Mouse (Mus musculus): Measurements from ENCODE around the gene Bcl2. TPM values are rescaled to one million over a fixed set of nuclear protein-coding genes. Genes with fewer than 3 reads are reported as not detected.
A peak's percentile ranks its signal among the peaks of the same experiment; 100 is the strongest.
"Not testable (repeated sequence)": the region's sequence is repeated elsewhere in the genome, so short reads cannot be mapped to it uniquely, and the experiment has no call there.

Bcl2 gene
- polyA plus RNA-seq, 1 experiment from 2014 or later, result 23.4 TPM

DNA sequence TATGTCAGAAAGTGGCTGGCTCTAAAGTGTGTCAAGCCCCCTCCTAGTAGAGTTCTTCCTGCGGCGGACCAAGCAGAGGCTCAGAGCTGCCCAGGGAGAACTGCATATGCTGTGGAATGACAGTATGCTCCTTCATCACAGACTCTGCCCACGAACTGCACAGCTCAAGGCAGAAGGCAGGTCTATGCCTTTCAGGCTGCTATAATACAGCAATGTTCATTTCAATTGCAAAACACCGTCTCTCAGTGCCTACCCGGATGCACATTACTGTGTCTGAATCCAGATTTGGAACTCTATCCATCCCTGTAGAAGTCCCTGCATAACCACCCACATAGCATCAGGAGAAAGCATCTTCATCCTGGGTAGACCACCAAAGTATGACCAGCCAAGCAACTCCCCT lies 25.7 kb upstream of the Bcl2 start:
- no peak for ATAC-seq (ENCODE audit: insufficient number of reproducible peaks, low FRiP score, low TSS enrichment, low read depth)

DNA sequence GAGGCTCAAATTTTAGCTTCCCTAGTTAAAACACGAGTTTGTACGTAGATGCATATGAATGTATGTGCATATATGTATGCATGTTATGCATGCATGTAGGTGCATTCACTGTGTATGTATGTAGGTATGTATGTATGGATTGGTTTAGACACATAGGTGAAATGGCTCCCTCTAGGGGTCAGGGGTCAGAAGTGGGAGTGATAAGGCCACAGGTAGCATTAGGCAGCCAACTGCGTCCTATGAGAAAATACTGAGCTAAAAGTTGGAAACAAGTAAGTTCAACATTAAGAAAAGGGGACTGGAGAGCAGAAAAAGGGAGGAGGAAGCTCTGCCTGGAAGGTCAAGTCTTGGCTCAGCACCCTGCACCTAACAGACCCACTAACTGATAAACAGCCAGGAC lies 24.0 kb upstream of the Bcl2 start:
- Histone ChIP-seq H3K27ac (replicated peaks) (no peak overlapping the region), H3K36me3 (peaks cover 18% of the 10 kb centered on the region), H3K4me3 (replicated peaks) (no peak overlapping the region), H3K9me3 (replicated peaks) (no peaks in the 10 kb centered on the region), H3K9ac (no peak overlapping the region), H3K27me3 (no peaks in the 10 kb centered on the region), H3K4me1 (no peaks in the 10 kb centered on the region), H3K4me2 (replicated peaks) (no peak overlapping the region)
- 81% methylated on average over 3 of the region's 3 CpGs for WGBS
- no peak for ATAC-seq (ENCODE audit: insufficient number of reproducible peaks, low FRiP score, low TSS enrichment, low read depth)

More for the DNA sequence above, 25.7 kb upstream of the Bcl2 start:
- H3K4me1 ChIP-seq, result no peaks in the 10 kb centered on the region
- 85% methylated on average over 5 of the region's 5 CpGs for WGBS
- no peak overlapping the region for H3K9ac ChIP-seq
- H3K4me3 ChIP-seq (replicated peaks), result no peak overlapping the region
- H3K27ac ChIP-seq (replicated peaks), result no peak overlapping the region
- H3K4me2 ChIP-seq (replicated peaks), result no peak overlapping the region
- H3K9me3 ChIP-seq (replicated peaks), result no peaks in the 10 kb centered on the region
- H3K27me3 ChIP-seq, result no peaks in the 10 kb centered on the region
- 0 out of 2 replicates have a peak, but pooled peaks cover 8% of the 10 kb centered on the region for H3K36me3 ChIP-seq

DNA sequence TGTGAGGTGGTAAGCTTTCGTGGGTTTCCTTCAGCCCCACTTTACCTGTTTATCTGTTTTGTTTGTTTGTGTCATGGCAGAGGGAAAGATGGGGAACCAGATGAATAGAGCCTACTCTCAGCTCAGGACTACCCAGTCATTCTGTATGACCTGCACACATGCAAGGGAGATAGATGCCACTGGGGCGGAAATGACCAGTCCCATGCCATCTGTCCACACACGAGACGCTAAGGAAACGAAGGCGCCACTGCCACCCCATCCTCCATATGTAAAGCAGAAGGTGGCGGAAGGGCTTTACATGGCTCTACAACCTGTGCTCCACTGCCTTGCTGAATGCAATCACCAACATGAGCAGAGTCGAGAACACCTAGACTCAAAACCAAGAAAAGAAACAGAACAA lies 22.1 kb upstream of the Bcl2 start:
- no peaks in the 10 kb centered on the region for H3K27me3 ChIP-seq
- H3K9me3 ChIP-seq (replicated peaks), result no peaks in the 10 kb centered on the region
- no peak overlapping the region for H3K4me2 ChIP-seq (replicated peaks)
- no peak for ATAC-seq (ENCODE audit: insufficient number of reproducible peaks, low FRiP score, low TSS enrichment, low read depth)
- H3K4me1 ChIP-seq, result no peaks in the 10 kb centered on the region
- no peak overlapping the region for H3K9ac ChIP-seq
- H3K4me3 ChIP-seq (replicated peaks), result no peak overlapping the region
- 91% methylated on average over 8 of the region's 8 CpGs for WGBS
- peaks cover 10% of the 10 kb centered on the region for H3K36me3 ChIP-seq
- no peak overlapping the region for H3K27ac ChIP-seq (replicated peaks)

DNA sequence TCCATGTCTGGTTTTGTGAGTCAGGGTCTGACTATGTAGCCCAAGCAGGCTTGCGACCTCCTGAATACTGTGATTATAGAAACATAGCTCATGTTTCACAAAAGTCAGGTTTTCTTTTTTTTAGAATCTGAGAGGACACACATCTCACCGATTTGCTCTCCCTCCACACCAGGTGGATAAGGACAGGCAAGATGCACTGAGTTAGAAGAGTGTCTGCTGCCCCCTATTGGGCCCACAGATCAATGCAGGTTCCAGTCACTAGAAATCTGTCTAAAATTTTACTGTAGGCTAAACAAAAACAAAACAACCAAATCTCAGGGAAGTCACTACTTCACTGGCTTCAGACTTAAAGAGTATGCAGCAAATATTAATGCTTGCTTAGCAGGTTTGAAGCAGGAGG lies 21.5 kb upstream of the Bcl2 start:
- Histone ChIP-seq H3K9ac (no peak overlapping the region), H3K27me3 (no peaks in the 10 kb centered on the region), H3K9me3 (replicated peaks) (no peaks in the 10 kb centered on the region), H3K27ac (replicated peaks) (no peak overlapping the region), H3K4me3 (replicated peaks) (no peak overlapping the region), H3K4me1 (no peaks in the 10 kb centered on the region), H3K4me2 (replicated peaks) (no peak overlapping the region), H3K36me3 (peaks cover 10% of the 10 kb centered on the region)
- ATAC-seq (ENCODE audit: insufficient number of reproducible peaks, low FRiP score, low TSS enrichment, low read depth), result no peak
- WGBS, result 52% methylated on average over 2 of the region's 2 CpGs

DNA sequence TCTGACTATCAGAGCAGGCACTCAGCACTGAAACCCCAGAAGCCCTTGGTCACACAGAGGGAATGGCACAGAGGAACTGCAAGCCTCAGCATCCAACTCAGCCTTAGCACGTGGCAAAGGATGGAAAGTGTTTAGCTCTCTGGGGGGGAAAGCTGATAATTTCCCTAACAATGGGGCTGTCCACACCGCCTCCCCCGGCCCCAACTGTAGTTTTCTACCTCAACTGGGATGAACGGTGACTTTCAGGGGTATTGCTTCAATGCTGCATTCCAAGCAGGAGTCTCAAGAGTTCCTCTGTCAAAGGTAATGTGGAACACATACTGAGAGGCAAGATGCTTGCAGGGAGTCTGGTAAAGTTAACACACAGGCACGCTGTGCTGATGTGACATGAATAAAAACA lies 8.0 kb upstream of the Bcl2 start:
- no peak for ATAC-seq (ENCODE audit: insufficient number of reproducible peaks, low FRiP score, low TSS enrichment, low read depth)
- WGBS, result 40% methylated on average over 5 of the region's 5 CpGs
- no peaks in the 10 kb centered on the region for H3K4me1 ChIP-seq

DNA sequence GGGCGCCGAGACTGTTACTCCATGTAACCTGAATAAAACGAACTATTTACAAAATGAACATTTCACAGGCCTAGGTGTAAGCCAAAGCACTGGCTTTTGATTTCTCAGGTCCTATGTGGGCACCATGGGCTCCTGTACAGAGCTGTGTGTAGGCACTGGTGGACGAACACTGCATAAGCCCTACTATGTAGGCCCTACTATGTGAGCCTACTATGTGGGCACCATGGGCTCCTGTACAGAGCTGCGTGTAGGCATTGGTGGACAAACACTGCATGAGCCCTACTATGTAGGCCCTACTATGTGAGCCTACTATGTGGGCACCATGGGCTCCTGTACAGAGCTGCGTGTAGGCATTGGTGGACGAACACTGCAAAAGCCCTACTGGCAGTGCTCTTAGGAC lies 3.7 kb upstream of the Bcl2 start:
- H3K4me2 ChIP-seq (replicated peaks); H3K27me3 ChIP-seq; ATAC-seq (ENCODE audit: insufficient number of reproducible peaks, low FRiP score, low TSS enrichment, low read depth); H3K4me3 ChIP-seq (replicated peaks); H3K27ac ChIP-seq (replicated peaks); H3K36me3 ChIP-seq; H3K4me1 ChIP-seq; H3K9ac ChIP-seq; H3K9me3 ChIP-seq (replicated peaks): not testable (repeated sequence)
- WGBS, result 67% methylated on average over 7 of the region's 7 CpGs

More for the DNA sequence above, 8.0 kb upstream of the Bcl2 start:
- Histone ChIP-seq H3K9me3 (replicated peaks) (no peaks in the 10 kb centered on the region), H3K4me2 (replicated peaks) (no peak overlapping the region), H3K27ac (replicated peaks) (no peak overlapping the region), H3K9ac (no peak overlapping the region), H3K4me3 (replicated peaks) (no peak overlapping the region), H3K36me3 (no peaks in the 10 kb centered on the region), H3K27me3 (no peaks in the 10 kb centered on the region)

DNA sequence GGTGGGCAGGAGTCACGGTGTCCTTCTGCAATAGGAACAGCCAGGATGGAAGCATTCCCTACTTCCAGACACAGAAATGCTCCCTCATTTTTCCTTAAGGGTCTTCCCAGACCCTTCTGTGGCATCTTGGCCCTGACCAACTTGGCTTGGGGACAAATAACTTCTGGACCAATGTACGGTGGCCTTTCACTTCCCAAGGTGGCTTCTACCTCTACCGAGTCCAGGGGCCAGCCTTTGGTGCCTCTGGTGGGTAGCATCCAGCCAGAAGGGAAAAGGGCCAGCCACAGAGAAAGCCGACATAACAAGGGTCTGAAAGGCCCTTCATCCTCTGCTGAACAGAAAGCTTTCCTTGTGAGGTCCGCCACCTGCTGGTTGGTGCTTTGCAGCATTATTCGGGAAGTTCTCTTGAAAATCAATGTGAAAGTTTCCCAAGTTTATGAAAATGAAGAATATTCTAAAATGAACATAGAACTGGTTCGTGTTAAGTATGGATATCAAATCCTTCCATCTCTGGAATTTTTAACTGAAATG lies 3.1 kb upstream of the Bcl2 start:
- Histone ChIP-seq H3K4me3 (replicated peaks) (no peak overlapping the region), H3K27me3 (no peaks in the 10 kb centered on the region), H3K27ac (replicated peaks) (no peak overlapping the region), H3K4me2 (replicated peaks) (no peak overlapping the region), H3K36me3 (no peaks in the 10 kb centered on the region), H3K9me3 (replicated peaks) (no peaks in the 10 kb centered on the region), H3K4me1 (peaks cover 11% of the 10 kb centered on the region; the same call in 1 of the 2 replicates), H3K9ac (no peak overlapping the region)
- WGBS, result 25% methylated on average over 7 of the region's 7 CpGs
- ATAC-seq (ENCODE audit: insufficient number of reproducible peaks, low FRiP score, low TSS enrichment, low read depth), result no peak

DNA sequence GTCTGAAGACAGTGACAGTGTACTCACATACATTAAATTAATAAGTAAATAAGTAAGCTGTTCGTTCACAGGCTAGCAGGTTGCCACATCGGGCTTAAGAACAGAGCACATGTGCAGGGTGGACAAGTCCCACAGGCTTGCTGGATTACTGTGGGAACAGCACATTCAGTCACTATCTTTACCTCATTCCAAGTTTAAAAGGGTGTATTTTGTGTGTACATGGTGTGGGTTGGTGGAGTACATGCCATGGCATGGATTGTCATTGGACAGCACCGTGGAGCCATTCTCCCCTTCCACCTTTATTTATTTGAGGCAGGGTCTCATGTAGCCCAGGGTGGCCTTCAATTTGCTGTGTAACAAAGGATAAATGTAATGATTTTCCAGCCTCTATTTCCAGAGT lies 2.1 kb upstream of the Bcl2 start:
- Histone ChIP-seq H3K9ac (no peak overlapping the region), H3K4me1 (peaks cover 16% of the 10 kb centered on the region; the same call in 1 of the 2 replicates), H3K4me2 (replicated peaks) (no peak overlapping the region), H3K27me3 (no peaks in the 10 kb centered on the region), H3K36me3 (no peaks in the 10 kb centered on the region), H3K4me3 (replicated peaks) (no peak overlapping the region), H3K27ac (replicated peaks) (no peak overlapping the region), H3K9me3 (replicated peaks) (no peaks in the 10 kb centered on the region)
- ATAC-seq (ENCODE audit: insufficient number of reproducible peaks, low FRiP score, low TSS enrichment, low read depth), result no peak
- WGBS, result 86% methylated on average over 3 of the region's 3 CpGs

DNA sequence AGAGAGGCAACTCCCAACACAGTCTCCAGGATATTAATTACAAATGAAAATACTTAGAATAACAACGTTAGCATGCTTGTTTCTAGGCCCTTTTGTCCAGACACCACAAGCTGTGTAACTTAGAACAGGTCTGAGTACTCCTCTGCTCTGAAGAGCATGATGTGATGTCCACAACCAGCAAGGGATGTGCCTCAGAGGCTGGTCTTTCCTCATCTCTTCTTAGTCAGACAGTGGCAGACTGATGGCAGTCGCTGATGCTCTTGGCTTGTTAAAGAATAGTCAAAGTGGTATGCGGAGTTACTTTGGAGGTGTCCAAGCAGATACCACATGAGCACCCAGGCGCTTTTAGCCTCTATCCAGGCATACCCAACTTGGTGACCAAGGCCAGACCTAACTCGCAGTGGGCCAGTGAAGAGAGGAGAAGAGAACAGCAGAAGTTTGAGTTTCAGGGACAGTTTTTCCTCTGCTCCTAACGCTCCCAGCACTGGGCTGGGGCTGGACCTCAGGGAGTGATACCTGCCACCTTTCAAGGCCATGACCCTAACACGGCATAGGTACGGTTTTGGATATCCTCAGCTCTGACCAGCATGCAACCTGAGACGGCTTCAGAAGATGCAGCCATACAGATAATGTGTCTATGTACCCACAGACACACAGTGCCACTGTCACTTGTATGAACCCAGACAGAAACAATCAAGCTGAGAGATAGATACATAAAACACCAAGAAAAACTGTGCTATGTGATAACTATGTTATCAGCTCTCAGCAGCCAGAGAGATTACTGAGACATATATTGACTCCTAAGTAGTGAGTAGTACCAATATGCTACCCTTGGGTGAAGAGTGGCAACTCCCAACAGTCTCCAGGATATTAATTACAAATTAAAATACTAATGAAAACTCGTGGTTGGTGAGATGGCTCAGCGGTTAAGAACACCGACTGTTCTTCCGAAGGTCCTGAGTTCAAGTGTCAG lies 1.3 kb upstream of the Bcl2 start:
- H3K4me1 ChIP-seq, result peaks cover 16% of the 10 kb centered on the region; the same call in 1 of the 2 replicates
- no peak overlapping the region for H3K4me3 ChIP-seq (replicated peaks)
- no peaks in the 10 kb centered on the region for H3K9me3 ChIP-seq (replicated peaks)
- peak overlapping the region; percentile 93 for H3K27ac ChIP-seq (replicated peaks)
- H3K9ac ChIP-seq, result no peak overlapping the region
- no peaks in the 10 kb centered on the region for H3K27me3 ChIP-seq
- peak overlapping the region; percentile 92; the same call in 1 of the 2 replicates for H3K4me2 ChIP-seq (replicated peaks)
- H3K36me3 ChIP-seq, result no peaks in the 10 kb centered on the region
- 83% methylated on average over 13 of the region's 13 CpGs for WGBS
- ATAC-seq (ENCODE audit: insufficient number of reproducible peaks, low FRiP score, low TSS enrichment, low read depth), result no peak

DNA sequence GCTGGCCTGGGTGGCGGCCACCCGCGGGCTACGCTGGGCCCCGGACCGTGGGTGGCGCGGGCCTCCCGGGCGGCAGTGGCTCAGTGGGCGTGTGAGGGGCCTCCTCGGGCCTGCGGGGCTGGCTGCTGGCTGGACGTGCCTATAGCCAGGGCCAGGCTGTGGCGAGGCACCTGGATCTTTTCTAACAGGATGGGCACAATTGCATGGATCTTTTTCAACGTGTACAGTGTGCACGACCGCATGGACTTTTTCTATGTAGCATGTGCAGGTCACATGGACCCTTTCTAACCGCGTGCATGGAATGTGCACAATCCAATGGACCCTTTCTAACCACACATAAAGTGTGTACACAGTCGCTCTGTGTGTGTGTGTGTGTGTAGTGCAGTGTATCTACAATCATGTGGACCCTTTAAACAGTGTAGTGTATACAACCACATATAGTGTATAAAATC lies 482 bp upstream of the Bcl2 start:
- peak overlapping the region; percentile 76 for H3K4me3 ChIP-seq (replicated peaks)
- H3K9ac ChIP-seq, result peak overlapping the region; percentile 74
- H3K27me3 ChIP-seq, result no peaks in the 10 kb centered on the region
- ATAC-seq (ENCODE audit: insufficient number of reproducible peaks, low FRiP score, low TSS enrichment, low read depth), result no peak; the same call in none of the 2 replicates
- H3K4me2 ChIP-seq (replicated peaks), result peak overlapping the region; percentile 92
- no peaks in the 10 kb centered on the region for H3K9me3 ChIP-seq (replicated peaks)
- H3K4me1 ChIP-seq, result peaks cover 18% of the 10 kb centered on the region; the same call in 1 of the 2 replicates
- H3K36me3 ChIP-seq, result no peaks in the 10 kb centered on the region
- H3K27ac ChIP-seq (replicated peaks), result peak overlapping the region; percentile 93
- 2% methylated on average over 21 of the region's 21 CpGs for WGBS

DNA sequence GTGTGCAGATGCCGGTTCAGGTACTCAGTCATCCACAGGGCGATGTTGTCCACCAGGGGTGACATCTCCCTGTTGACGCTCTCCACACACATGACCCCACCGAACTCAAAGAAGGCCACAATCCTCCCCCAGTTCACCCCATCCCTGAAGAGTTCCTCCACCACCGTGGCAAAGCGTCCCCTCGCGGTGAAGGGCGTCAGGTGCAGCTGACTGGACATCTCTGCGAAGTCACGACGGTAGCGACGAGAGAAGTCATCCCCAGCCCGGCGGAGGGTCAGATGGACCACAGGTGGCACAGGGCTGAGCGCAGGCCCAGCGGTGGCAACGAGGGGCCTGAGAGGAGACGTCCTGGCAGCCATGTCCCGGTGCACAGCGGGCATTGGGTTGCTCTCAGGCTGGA lies 1.7 kb downstream of the Bcl2 start:
- peak overlapping the region; percentile 76 for H3K4me3 ChIP-seq (replicated peaks)
- no peaks in the 10 kb centered on the region for H3K36me3 ChIP-seq
- H3K4me2 ChIP-seq (replicated peaks), result peak overlapping the region; percentile 92
- no peak overlapping the region for H3K27ac ChIP-seq (replicated peaks)
- peaks cover 19% of the 10 kb centered on the region; the same call in 1 of the 2 replicates for H3K4me1 ChIP-seq
- no peaks in the 10 kb centered on the region for H3K27me3 ChIP-seq
- peak overlapping the region; percentile 74; the same call in 1 of the 2 replicates for H3K9ac ChIP-seq
- no peaks in the 10 kb centered on the region for H3K9me3 ChIP-seq (replicated peaks)
- 8% methylated on average over 22 of the region's 22 CpGs for WGBS
- no peak for ATAC-seq (ENCODE audit: insufficient number of reproducible peaks, low FRiP score, low TSS enrichment, low read depth)
